Mouse (Mus musculus): ENCODE results near the gene Vopp1. TPM values are rescaled to one million over a fixed set of nuclear protein-coding genes. Genes with fewer than 3 reads are reported as not detected.

Gene Vopp1
- polyA plus RNA-seq (2014; fragmentation: Illumina TruSeq; extraction: RNeasy Lipid Tissue Mini Kit (QIAGEN cat#74804); ENCODE audit: low read depth, low replicate concordance) = 17.9 TPM

DNA sequence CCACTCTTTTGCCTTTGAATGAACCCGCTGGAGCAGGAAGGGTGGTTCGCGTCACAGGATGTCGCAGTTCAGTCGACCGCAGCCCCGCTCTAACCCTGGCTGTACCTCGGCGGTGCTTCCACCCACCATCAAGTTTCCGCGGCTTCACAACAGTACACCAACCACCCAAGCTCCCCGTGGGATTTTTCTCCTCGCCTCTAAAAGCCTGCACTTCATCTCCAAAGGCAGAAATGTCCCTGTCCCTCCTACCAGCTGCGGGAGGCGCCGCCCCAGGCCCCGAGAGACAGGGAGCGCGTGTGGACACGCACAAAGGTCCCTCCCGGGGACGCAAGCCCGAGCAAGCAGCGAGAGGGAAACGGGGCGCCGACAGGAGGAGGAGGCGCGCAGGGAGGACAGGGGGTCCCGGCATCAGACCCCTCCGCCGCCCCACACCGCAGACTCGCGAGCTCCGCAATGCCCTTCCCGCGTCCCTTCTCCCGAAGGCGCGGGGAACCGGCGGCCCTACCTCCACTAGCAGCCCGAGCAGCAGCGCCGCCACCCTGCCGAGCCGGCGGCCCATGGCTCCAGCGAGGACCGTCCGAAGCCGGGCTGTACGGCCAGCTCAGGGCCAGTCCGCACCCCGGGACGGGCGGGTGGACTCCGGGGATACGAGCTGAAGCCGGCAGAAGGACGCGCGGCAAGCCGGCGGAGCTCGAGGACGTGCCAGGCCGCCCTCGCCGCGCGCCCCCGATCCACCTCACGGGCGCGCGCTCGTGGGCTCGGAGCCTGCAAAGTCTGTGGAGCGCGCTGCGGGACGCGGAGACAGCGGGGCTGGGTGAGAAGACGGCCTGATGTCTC lies at the start of gene Vopp1:
Vopp1 (minus strand) TSS at position 738 of the 837 bp plus-strand sequence.

DNA sequence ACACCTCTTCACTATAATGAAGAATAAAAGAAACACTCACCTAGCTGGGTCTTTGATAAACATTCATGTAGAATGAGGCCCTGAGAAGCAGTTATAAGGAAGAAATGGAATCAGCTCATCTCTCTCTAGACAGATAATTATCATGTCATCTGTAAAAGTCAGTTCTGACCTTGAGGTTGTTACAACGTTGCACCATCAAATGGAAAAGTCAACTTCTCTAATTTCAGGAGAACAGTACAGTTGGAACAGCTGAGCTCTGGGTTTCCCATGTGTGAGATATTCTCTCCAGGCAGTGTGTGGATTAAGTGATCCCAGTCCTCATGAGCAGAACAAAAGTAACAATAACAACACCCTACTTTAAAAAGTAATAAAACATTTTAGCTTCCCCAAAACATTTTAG lies 25.3 kb upstream of the Vopp1 start, which contains the start of gene Vmn1r21:
Vmn1r21 (minus strand) TSS at position 58 of the 400 bp plus-strand sequence.

GRCm38 (mm10) chr6:57702376-57702742 lies 122.6 kb downstream of the Vopp1 start, which contains the start of gene Lancl2:
Gene Lancl2, plus strand, starts transcription at chr6:57702540.

DNA sequence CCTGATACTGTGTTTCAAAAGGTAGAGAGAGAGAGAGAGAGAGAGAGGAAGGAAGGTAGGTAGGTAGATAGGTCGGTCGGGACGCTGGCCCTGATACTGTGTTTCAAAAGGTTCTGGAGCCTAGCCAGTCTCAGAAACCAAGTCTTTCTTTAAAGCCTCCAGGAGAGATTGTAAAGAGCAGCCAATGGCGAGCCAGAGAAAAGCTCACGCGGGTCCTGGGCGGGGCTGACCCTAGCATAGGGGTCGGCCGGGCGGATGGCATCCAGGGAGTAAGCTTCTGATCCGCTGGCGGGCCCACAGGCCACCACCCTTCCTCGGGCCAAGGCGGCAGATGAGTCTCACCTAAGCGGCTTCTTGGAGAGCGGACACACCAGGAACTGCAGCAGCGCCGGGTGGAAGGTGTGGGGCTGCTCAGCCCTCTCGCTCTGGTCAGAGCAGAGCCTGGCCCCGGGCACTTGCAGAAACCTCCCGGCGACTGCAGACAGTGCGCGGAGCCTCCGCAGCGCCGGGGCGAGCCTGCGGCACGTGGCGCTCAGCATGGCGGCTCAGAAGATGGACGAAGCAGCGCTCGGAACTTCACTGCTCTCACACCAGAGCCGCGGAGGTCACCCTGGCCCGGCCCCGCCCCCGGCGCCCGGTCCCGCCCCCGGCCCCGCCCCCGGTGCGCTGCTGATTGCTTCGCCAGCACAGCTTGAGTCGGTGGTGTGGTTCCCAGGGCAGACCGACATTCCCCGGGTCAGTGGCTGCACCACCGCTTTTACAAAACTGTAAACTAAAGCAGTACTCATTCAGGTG lies 133.3 kb downstream of the Vopp1 start, which contains the start of gene Pyurf:
Pyurf (minus strand) TSS at position 612 of the 795 bp plus-strand sequence.

Other genes with a start within 250 kb of the Vopp1 start
- 3.6 TPM for gene Herc6, start 244.2 kb downstream of the Vopp1 start, polyA plus RNA-seq (2014; fragmentation: Illumina TruSeq; extraction: RNeasy Lipid Tissue Mini Kit (QIAGEN cat#74804); ENCODE audit: low read depth, low replicate concordance)
- 31.7 TPM for gene Pyurf, start 133.1 kb downstream of the Vopp1 start, polyA plus RNA-seq (2014; fragmentation: Illumina TruSeq; extraction: RNeasy Lipid Tissue Mini Kit (QIAGEN cat#74804); ENCODE audit: low read depth, low replicate concordance)
- 13.7 TPM for gene Lancl2, start 122.6 kb downstream of the Vopp1 start, polyA plus RNA-seq (2014; fragmentation: Illumina TruSeq; extraction: RNeasy Lipid Tissue Mini Kit (QIAGEN cat#74804); ENCODE audit: low read depth, low replicate concordance)
- not detected for gene Vmn1r21, start 25.2 kb upstream of the Vopp1 start, polyA plus RNA-seq (2014; fragmentation: Illumina TruSeq; extraction: RNeasy Lipid Tissue Mini Kit (QIAGEN cat#74804); ENCODE audit: low read depth, low replicate concordance)
- not detected for gene Vmn1r22, start 82.9 kb upstream of the Vopp1 start, polyA plus RNA-seq (2014; fragmentation: Illumina TruSeq; extraction: RNeasy Lipid Tissue Mini Kit (QIAGEN cat#74804); ENCODE audit: low read depth, low replicate concordance)
- not detected for gene Vmn1r23, start 101.7 kb upstream of the Vopp1 start, polyA plus RNA-seq (2014; fragmentation: Illumina TruSeq; extraction: RNeasy Lipid Tissue Mini Kit (QIAGEN cat#74804); ENCODE audit: low read depth, low replicate concordance)
- gene Vmn1r24, start 136.3 kb upstream of the Vopp1 start, polyA plus RNA-seq (2014; fragmentation: Illumina TruSeq; extraction: RNeasy Lipid Tissue Mini Kit (QIAGEN cat#74804); ENCODE audit: low read depth, low replicate concordance) = not detected
- not detected for gene Vmn1r25, start 155.7 kb upstream of the Vopp1 start, polyA plus RNA-seq (2014; fragmentation: Illumina TruSeq; extraction: RNeasy Lipid Tissue Mini Kit (QIAGEN cat#74804); ENCODE audit: low read depth, low replicate concordance)
- gene Vmn1r26, start 190.0 kb upstream of the Vopp1 start, polyA plus RNA-seq (2014; fragmentation: Illumina TruSeq; extraction: RNeasy Lipid Tissue Mini Kit (QIAGEN cat#74804); ENCODE audit: low read depth, low replicate concordance) = not detected